Mouse (Mus musculus) heart, postnatal 0 days (tissue): Measurements from ENCODE around the gene Rhox2a.
"Not testable (repeated sequence)": the region's sequence is repeated elsewhere in the genome, so short reads cannot be mapped to it uniquely, and the experiment has no call there.

Experiments
- CTCF ChIP-seq: IDR thresholded peaks from 2 replicates; pipeline ENCODE4 v1.5.1; 2016; ENCODE audit warnings: antibody characterized with exemption, control low read depth, low read depth
- EP300 ChIP-seq: IDR thresholded peaks from 2 replicates; pipeline ENCODE4 v1.6.1; 2016; ENCODE audit warnings: antibody characterized with exemption, low read depth

GRCm38 (mm10) chrX:37244676-37245075 is at the start of gene Rhox2a:
- not testable (repeated sequence) for TF ChIP-seq CTCF, EP300
